Mouse (Mus musculus): Measurements from ENCODE around the gene Nolc1.

GRCm38 (mm10) chr19:46041299-46041932 is 34.2 kb upstream of the Nolc1 start:
- no peak for TF ChIP-seq CTCF (IDR thresholded peaks at IDR 0.05)
- no peak for TF ChIP-seq EP300 (IDR thresholded peaks at IDR 0.05)

Measured in lung, postnatal 0 days (tissue).